Mouse (Mus musculus) cerebellum, adult 2 months (tissue): ENCODE data around the gene Perm1.

ENCODE experiments used
- CTCF ChIP-seq: fragments of 200-500 bp; IDR thresholded peaks from 2 replicates; pipeline ENCODE4 v1.5.1; 2011; ENCODE audit warnings: low read depth, mild to moderate bottlenecking, control low read depth, low read length, moderate library complexity, borderline replicate concordance; ENCODE audit not compliant: insufficient read depth
- POLR2A ChIP-seq: fragments of 200-500 bp; IDR thresholded peaks from 2 replicates; pipeline ENCODE4 v1.6.1; 2011; ENCODE audit warnings: low read length, control low read depth, borderline replicate concordance; ENCODE audit not compliant: insufficient read depth

DNA sequence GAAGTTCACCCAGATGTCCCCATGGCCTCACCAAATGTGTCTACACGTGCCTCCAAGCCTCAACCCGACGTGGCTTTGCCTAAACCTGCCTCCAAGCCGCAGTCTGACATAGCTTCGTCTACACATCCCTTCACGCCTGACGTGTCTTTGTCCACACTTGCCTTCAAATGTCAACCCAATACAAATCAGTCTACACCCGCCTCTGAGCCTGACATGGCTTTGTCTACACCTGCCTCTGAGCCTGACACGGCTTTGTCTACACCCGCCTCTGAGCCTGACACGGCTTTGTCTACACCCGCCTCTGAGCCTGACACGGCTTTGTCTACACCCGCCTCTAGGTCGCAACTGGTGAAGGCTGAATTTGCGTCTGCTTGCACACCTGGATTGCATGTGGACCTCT lies 2.2 kb downstream of the Perm1 start:
- no peak for TF ChIP-seq CTCF
- no peak for TF ChIP-seq POLR2A
